In the genomic region with DNA sequence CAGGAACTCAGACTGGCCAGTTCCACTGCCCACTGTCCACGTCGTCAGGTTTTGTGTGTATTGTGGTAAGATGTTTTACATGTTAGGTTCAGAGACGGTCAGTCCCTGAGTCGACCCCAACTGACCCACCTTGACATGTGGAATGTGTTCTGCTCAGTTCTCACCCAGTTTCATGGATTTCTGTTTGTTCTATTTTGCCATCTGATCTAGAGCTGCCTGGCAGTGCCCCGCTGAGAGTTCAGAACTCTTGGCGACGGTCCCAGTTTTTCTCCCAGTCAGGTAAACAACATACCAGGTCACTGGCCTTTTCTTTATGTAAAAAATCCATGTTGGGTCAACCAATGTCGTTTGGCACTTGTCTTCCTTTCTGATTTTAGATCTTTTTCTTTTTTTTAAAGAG, we compare ENCODE assay signal across 13 mouse cellular contexts.
A peak's percentile ranks its signal among the peaks of the same experiment; 100 is the strongest.
DNase-seq lines count a peak whose midpoint lies in the region; ATAC-seq lines count a peak whose summit lies in the region.
"Had no signal": no experiment of that assay in that cellular context is flagged by ENCODE, and none has a peak within 500 bp of the region (broad histone marks: within the 10 kb centered on the region; RNA-seq: fewer than 3 reads in every experiment).

No protein-coding gene starts in this region.

- no peak for DNase-seq in embryonic facial prominence, embryonic 10.5 days (ENCODE audit: low spot score)
- peak; percentile 69 for DNase-seq in midbrain, embryonic 11.5 days (ENCODE audit: low spot score, missing footprints)
- DNase-seq in midbrain, embryonic 14.5 days = no peak
- DNase-seq in embryo, embryonic 10 days (ENCODE audit: low spot score) = no peak
- DNase-seq: gastrocnemius, postnatal 25 days; layer of hippocampus, adult 9-11 months; liver had no signal

- WGBS in embryonic facial prominence, embryonic 13.5 days = 84% methylated on average over 8 of the region's 8 CpGs
- WGBS in embryonic facial prominence, embryonic 10.5 days = 83% methylated on average over 8 of the region's 8 CpGs
- WGBS in midbrain, embryonic 11.5 days = 84% methylated on average over 8 of the region's 8 CpGs
- WGBS in midbrain, embryonic 14.5 days = 85% methylated on average over 8 of the region's 8 CpGs
- 73% methylated on average over 8 of the region's 8 CpGs for WGBS in limb, embryonic 13.5 days
- 74% methylated on average over 8 of the region's 8 CpGs for WGBS in hindbrain, embryonic 16.5 days
- 79% methylated on average over 8 of the region's 8 CpGs for WGBS in forebrain, embryonic 13.5 days

- no peaks in the 10 kb centered on the region for H3K9me3 ChIP-seq in embryonic facial prominence, embryonic 13.5 days
- H3K9me3 ChIP-seq in embryonic facial prominence, embryonic 10.5 days = no peaks in the 10 kb centered on the region
- H3K9me3 ChIP-seq in midbrain, embryonic 11.5 days (ENCODE audit: control insufficient read depth, low read length) = no peaks in the 10 kb centered on the region
- H3K9me3 ChIP-seq in midbrain, embryonic 14.5 days (ENCODE audit: control insufficient read depth, low read length) = no peaks in the 10 kb centered on the region
- no peaks in the 10 kb centered on the region for H3K9me3 ChIP-seq in limb, embryonic 13.5 days
- no peaks in the 10 kb centered on the region for H3K9me3 ChIP-seq in hindbrain, embryonic 16.5 days (ENCODE audit: control insufficient read depth, low read length)
- no peaks in the 10 kb centered on the region for H3K9me3 ChIP-seq in forebrain, embryonic 13.5 days (replicated peaks)
- H3K9me3 ChIP-seq: hindbrain, embryonic 10.5 days; midbrain, embryonic 12.5 days had no signal

- no peak overlapping the region for H3K4me3 ChIP-seq in embryonic facial prominence, embryonic 13.5 days
- no peak overlapping the region for H3K4me3 ChIP-seq in embryonic facial prominence, embryonic 10.5 days
- H3K4me3 ChIP-seq in midbrain, embryonic 11.5 days (ENCODE audit: low read depth, low read length) = no peak overlapping the region
- no peak overlapping the region for H3K4me3 ChIP-seq in midbrain, embryonic 14.5 days (replicated peaks; ENCODE audit: low read depth, low read length)
- H3K4me3 ChIP-seq in limb, embryonic 13.5 days = no peak overlapping the region
- no peak overlapping the region for H3K4me3 ChIP-seq in hindbrain, embryonic 16.5 days (ENCODE audit: low read length)
- H3K4me3 ChIP-seq in forebrain, embryonic 13.5 days = no peak overlapping the region
- H3K4me3 ChIP-seq: hindbrain, embryonic 10.5 days; midbrain, embryonic 12.5 days had no signal

- H3K36me3 ChIP-seq in embryonic facial prominence, embryonic 13.5 days = peaks cover 59% of the 10 kb centered on the region
- peaks cover 80% of the 10 kb centered on the region for H3K36me3 ChIP-seq in embryonic facial prominence, embryonic 10.5 days (replicated peaks)
- H3K36me3 ChIP-seq in midbrain, embryonic 11.5 days (ENCODE audit: control insufficient read depth, insufficient read depth, low read length) = no peaks in the 10 kb centered on the region
- peaks cover 39% of the 10 kb centered on the region for H3K36me3 ChIP-seq in midbrain, embryonic 14.5 days (ENCODE audit: control insufficient read depth, insufficient read depth, low read length)
- peaks cover 45% of the 10 kb centered on the region for H3K36me3 ChIP-seq in limb, embryonic 13.5 days
- H3K36me3 ChIP-seq in hindbrain, embryonic 16.5 days (ENCODE audit: control insufficient read depth, insufficient read depth, low read length) = no peaks in the 10 kb centered on the region
- H3K36me3 ChIP-seq in forebrain, embryonic 13.5 days (ENCODE audit: poor library complexity, severe bottlenecking) = peaks cover 55% of the 10 kb centered on the region

- no peaks in the 10 kb centered on the region for H3K27me3 ChIP-seq in embryonic facial prominence, embryonic 13.5 days
- H3K27me3 ChIP-seq in embryonic facial prominence, embryonic 10.5 days (replicated peaks; ENCODE audit: low read depth, poor library complexity, severe bottlenecking) = no peaks in the 10 kb centered on the region
- H3K27me3 ChIP-seq in midbrain, embryonic 11.5 days (ENCODE audit: control insufficient read depth, insufficient read depth, low read length) = no peaks in the 10 kb centered on the region
- H3K27me3 ChIP-seq in midbrain, embryonic 14.5 days (ENCODE audit: control insufficient read depth, insufficient read depth, low read length) = no peaks in the 10 kb centered on the region
- H3K27me3 ChIP-seq in limb, embryonic 13.5 days = no peaks in the 10 kb centered on the region
- H3K27me3 ChIP-seq in hindbrain, embryonic 16.5 days (replicated peaks; ENCODE audit: control insufficient read depth, insufficient read depth, low read length) = no peaks in the 10 kb centered on the region
- no peaks in the 10 kb centered on the region for H3K27me3 ChIP-seq in forebrain, embryonic 13.5 days
- H3K27me3 ChIP-seq: midbrain, embryonic 12.5 days had no signal

- peak overlapping the region; percentile 22; the same call in 1 of the 2 replicates for H3K27ac ChIP-seq in embryonic facial prominence, embryonic 13.5 days
- H3K27ac ChIP-seq in embryonic facial prominence, embryonic 10.5 days (replicated peaks) = no peak overlapping the region
- H3K27ac ChIP-seq in midbrain, embryonic 11.5 days (ENCODE audit: low read depth, low read length) = no peak overlapping the region
- no peak overlapping the region for H3K27ac ChIP-seq in midbrain, embryonic 14.5 days (replicated peaks; ENCODE audit: low read depth, low read length)
- H3K27ac ChIP-seq in limb, embryonic 13.5 days = peak overlapping the region; percentile 73
- no peak overlapping the region for H3K27ac ChIP-seq in hindbrain, embryonic 16.5 days (ENCODE audit: low read depth, low read length)
- no peak overlapping the region for H3K27ac ChIP-seq in forebrain, embryonic 13.5 days
- H3K27ac ChIP-seq: hindbrain, embryonic 10.5 days; midbrain, embryonic 12.5 days had no signal

- no peak overlapping the region for H3K9ac ChIP-seq in embryonic facial prominence, embryonic 13.5 days
- no peak overlapping the region for H3K9ac ChIP-seq in midbrain, embryonic 11.5 days (ENCODE audit: low read length)
- no peak overlapping the region for H3K9ac ChIP-seq in midbrain, embryonic 14.5 days (replicated peaks; ENCODE audit: low read length)
- no peak overlapping the region for H3K9ac ChIP-seq in limb, embryonic 13.5 days
- H3K9ac ChIP-seq in hindbrain, embryonic 16.5 days (ENCODE audit: low read depth, low read length) = no peak overlapping the region
- no peak overlapping the region for H3K9ac ChIP-seq in forebrain, embryonic 13.5 days
- H3K9ac ChIP-seq: midbrain, embryonic 12.5 days had no signal

- ATAC-seq in embryonic facial prominence, embryonic 13.5 days (ENCODE audit: insufficient number of reproducible peaks, insufficient read depth, low FRiP score, low TSS enrichment, low read depth) = no peak
- ATAC-seq in midbrain, embryonic 11.5 days (ENCODE audit: low FRiP score) = no peak
- ATAC-seq in midbrain, embryonic 14.5 days (ENCODE audit: low FRiP score, low TSS enrichment) = no peak
- ATAC-seq in limb, embryonic 13.5 days (ENCODE audit: low FRiP score, low read depth) = no peak
- no peak for ATAC-seq in hindbrain, embryonic 16.5 days
- no peak for ATAC-seq in forebrain, embryonic 13.5 days

- H3K4me1 ChIP-seq in embryonic facial prominence, embryonic 13.5 days = peaks cover 16% of the 10 kb centered on the region
- no peaks in the 10 kb centered on the region for H3K4me1 ChIP-seq in embryonic facial prominence, embryonic 10.5 days
- H3K4me1 ChIP-seq in midbrain, embryonic 11.5 days (ENCODE audit: control insufficient read depth, insufficient read depth, low read length) = no peaks in the 10 kb centered on the region; the same call in none of the 2 replicates
- H3K4me1 ChIP-seq in midbrain, embryonic 14.5 days (ENCODE audit: control insufficient read depth, insufficient read depth, low read length) = peaks cover 4% of the 10 kb centered on the region
- peaks cover 25% of the 10 kb centered on the region for H3K4me1 ChIP-seq in limb, embryonic 13.5 days
- peaks cover 3% of the 10 kb centered on the region; the same call in 1 of the 2 replicates for H3K4me1 ChIP-seq in hindbrain, embryonic 16.5 days (ENCODE audit: control insufficient read depth, insufficient read depth, low read depth, low read length)
- H3K4me1 ChIP-seq in forebrain, embryonic 13.5 days = 0 out of 2 replicates have a peak, but pooled peaks cover 6% of the 10 kb centered on the region

- H3K4me2 ChIP-seq in embryonic facial prominence, embryonic 13.5 days = no peak overlapping the region
- no peak overlapping the region for H3K4me2 ChIP-seq in midbrain, embryonic 11.5 days
- H3K4me2 ChIP-seq in midbrain, embryonic 14.5 days (ENCODE audit: low read length) = no peak overlapping the region
- H3K4me2 ChIP-seq in limb, embryonic 13.5 days (replicated peaks) = no peak overlapping the region
- no peak overlapping the region for H3K4me2 ChIP-seq in hindbrain, embryonic 16.5 days (ENCODE audit: low read length)
- no peak overlapping the region for H3K4me2 ChIP-seq in forebrain, embryonic 13.5 days
- H3K4me2 ChIP-seq: midbrain, embryonic 12.5 days had no signal

Comparison
In these comparisons a context has a peak if more than half of its experiments do, and no peak if none do; other contexts are left out.
1. H3K27ac ChIP-seq: peak in embryonic facial prominence, embryonic 13.5 days (single experiment) and limb, embryonic 13.5 days (single experiment); none in embryonic facial prominence, embryonic 10.5 days (single experiment), midbrain, embryonic 11.5 days (single experiment), midbrain, embryonic 14.5 days (single experiment), hindbrain, embryonic 16.5 days (single experiment) and forebrain, embryonic 13.5 days (single experiment).